Mouse (Mus musculus) kidney, postnatal 25 days (tissue): ENCODE data around the gene Zdhhc19.

Experiments
- DNase-seq, 2 experiments: peaks; one replicate each; pipeline ENCODE4 v3.0.0; 2021; ENCODE audit warnings: mixed read lengths in 2 of 2

Gene Zdhhc19

DNA sequence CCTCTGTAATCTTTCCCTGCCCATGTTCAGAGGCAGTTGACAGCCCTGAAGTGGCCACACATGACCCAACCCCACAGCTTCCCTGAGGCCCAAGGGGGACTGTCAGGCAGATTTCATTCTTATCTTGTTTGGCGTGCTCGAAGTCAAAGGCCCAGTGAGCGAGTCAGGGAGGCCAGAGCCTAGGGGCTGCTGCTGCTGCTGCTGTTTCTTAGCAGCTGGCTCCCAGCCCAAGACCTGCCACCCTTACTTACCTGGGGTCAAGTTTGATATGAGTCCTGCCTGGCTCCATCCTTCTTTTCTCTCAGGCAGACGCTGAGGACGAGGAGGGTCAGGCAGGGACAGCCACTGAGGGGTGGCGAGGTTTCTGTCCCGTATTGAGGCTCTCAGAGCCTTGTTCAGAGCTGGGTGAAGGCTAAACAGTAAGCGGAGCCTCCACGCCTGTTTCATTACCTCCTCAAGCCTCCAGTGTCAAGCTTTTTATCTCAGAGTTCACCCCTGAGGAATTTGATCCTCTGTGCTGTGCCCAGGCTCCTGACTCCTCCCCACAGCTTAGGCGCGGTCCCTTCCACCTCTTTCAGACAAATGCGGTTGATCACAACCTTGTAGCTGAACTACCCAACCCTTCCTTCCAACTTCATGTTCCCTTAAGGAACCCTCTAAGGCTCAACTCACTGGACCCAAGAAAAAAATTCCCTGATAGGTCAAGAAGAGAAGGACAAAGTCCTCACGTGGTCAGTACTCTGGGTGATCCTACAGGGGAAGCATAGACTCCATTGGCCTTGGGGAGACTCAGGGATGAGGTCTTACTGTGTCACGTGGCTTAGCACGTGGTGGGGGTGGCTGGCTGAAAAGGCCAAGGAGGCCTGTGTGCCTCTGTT is 8.6 kb upstream of the Zdhhc19 start, which contains the start of gene Slc51a:
TSS of gene Slc51a (minus strand) at position 646 of the 878 bp plus-strand sequence.
- DNase-seq = peak; percentile 85 to 91

DNA sequence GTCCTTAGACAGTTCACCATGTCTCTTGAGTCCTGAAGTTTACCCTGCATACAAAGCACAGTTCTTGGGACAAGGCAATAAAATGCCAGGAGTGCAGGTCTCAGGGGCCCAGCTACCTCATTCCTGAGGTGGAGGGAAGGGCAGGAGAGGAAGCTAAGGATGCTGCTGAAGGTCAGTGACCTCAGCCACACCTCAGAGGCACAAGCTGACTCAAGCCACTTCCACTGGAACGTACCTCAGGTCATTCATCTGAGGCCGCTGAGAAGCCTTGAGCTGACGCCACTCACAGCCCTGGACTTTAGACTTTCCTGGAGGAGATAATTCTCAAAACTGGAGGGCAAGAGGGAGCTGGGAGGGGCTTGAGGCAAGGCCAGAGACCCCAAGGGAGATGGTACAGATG is 7.1 kb upstream of the Zdhhc19 start:
- DNase-seq = peak; percentile 33 to 81

DNA sequence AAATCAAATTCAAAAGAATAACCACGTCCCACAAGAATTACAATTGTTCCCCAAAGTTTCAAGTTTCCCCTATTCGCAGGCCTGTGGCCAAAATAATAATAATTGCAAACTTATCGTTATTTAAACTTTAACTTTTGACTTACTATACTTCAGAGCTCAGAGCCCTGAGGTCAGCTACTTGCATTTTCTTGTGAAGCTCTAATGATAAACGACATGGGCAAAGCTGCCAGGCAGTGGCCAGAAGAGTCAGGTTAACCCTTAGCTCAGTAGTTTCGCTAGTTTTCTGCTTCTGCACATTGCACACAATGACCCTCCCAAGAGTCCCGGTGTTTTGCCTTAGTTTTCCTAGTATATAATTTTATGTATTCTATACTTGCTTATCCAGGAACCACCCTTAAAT is 1.7 kb upstream of the Zdhhc19 start:
- DNase-seq = peak in 1 of 2 experiments; percentile 21

DNA sequence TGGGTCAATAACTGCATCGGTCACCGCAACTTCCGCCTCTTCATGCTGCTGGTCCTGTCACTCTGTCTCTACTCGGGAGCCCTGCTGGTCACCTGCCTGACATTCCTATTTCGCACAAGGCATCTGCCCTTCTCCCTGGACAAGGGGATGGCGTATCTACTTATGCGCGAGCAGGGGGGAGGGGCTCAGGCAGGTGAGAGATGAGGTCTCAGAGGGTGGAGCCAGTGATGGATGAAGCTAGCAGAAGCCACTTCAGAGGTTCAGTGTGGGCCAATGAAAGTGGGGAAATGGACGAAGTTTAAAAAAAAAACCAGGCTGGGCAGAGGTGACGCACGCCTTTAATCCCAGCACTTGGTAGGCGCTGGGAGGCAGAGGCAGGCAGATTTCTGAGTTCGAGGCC is 2.9 kb downstream of the Zdhhc19 start:
- no peak for DNase-seq

DNA sequence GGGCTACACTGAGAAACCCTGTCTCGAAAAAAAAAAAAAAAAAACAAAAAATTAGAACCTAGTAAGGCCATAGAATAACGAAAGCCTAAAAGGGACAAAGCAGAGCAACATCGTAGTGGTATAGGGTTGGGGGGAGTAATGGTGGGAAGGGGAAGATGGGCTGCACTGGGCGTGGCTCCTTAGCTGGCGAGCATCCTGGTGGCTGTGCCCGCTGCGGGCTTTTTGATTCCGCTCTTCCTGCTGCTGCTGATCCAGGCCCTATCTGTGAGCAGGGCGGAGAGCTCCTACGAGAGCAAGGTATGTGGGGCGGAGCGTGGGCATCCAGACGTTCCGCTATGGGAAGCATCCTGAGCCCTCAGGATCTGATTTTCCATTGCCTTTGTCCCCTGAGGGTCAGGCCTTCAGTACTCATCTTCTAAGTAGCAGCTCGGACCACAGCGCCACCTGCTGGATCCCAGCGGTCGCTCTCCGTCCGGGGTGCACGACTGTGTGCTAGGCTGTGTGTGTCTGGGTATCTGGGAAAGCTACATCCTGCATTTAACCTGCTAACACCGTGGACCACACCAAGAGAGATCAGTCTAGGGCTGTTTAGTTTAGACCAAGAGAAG is 3.5 kb downstream of the Zdhhc19 start:
- DNase-seq = peak; percentile 88 to 89

DNA sequence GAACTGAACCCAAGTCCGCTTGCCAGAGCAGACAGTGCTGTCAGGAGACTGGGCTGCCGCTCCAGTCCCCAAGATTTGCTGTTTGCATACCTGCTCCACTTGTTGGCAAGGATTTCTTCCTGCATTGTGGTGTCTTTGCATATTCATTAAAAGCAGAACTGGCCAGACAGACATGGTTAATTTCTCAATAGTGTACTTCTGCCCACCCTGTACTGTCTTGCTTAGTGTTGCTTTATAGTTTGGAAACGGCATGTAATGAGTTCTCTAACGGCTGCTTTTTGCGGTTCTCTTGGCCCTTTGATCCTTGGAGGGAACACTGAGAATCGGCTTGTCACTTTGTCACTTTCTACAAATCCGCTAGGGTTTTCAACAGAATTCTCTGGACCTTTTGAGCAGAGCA is 5.4 kb downstream of the Zdhhc19 start:
- no peak for DNase-seq

DNA sequence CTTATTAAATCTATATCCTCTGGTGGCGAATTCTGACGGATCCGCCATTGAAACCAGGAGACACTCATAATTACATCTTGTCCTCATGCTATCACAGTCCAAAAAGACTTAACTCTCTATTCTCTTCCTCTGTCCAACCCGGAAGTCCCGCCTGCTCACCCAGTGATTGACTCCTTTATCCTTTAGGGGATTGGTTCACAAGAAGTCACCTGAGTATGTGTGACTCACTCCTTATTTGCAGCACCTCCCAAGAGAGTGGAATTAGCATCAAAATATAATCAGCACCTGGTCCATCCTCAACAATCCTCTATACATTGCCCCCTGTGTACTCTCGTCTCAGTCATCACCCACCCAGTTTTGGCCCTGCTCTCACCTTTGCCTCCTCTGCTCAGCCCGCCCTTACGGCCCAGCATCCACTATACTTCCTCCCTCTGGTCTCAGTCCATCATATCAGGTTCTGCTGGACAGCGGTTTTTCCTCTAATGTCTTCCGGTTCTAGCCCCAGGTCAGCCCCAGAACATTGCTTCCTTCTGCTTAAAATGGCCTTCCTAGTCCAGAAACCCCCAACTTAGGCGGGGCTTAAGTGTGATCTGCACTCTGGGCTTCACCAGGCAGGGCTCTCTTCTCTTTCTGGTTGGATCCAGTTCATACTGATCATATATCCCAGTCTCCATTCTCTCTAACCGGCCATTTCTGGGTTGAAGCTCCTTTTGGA is 6.7 kb downstream of the Zdhhc19 start:
- DNase-seq = no peak

DNA sequence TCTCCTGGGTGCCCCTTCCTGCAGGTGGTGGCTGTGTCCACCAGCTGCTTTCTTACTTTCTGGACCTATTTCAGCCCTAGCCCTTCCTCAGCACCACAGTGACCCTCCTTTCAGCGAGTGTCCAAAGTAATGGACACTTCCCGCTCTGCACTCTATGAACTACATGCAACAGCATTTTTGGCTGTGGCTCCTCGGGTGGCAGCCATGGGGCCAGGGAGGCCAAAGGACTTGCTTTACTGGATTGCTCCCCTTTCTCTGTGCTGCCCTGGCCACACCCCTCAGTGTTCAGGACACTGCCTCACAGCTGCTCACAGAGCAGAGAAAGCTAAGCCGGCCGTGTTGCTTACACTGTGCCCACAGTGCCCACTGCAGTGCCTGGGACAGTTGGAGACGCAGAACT is 7.6 kb downstream of the Zdhhc19 start:
- DNase-seq = no peak

DNA sequence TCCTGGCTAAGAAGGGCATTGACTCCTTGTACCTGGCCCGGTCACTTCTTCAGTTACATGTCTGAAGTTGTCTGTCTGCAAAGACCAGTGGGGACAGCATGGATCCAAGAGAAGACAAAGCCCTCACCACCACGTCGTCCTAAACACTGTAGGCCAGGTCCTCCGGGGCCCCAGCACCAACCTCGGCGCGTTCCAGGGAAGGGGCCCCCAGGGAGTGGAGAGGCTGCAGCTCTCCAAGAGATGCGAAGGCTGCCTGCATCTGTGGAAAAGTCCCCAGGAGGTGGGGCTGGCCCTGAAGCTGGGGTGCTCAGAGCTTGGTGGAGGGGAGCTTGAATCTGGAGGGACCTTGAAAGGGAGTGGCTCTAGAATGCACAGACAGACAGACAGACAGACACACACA is 10.2 kb downstream of the Zdhhc19 start:
- no peak for DNase-seq

DNA sequence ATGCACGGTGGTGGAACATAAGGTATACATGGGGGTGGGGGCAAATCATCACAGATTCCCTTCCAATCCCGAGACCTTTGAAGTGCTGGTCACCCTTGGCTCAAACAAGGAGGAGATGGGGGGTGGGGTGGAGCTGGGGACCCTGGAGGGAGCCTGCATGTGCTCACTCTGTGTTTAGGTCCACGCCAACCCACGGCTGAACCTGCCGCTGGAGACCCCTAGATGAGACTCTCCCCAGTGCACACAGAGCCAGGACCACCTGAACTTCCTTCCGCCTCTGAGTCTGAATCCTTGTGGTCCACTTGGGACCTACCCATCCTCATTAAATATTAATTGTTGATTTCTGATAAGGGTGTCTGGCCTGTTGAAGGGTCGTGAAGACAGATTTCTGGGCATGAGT is 10.8 kb downstream of the Zdhhc19 start:
- DNase-seq = no peak

DNA sequence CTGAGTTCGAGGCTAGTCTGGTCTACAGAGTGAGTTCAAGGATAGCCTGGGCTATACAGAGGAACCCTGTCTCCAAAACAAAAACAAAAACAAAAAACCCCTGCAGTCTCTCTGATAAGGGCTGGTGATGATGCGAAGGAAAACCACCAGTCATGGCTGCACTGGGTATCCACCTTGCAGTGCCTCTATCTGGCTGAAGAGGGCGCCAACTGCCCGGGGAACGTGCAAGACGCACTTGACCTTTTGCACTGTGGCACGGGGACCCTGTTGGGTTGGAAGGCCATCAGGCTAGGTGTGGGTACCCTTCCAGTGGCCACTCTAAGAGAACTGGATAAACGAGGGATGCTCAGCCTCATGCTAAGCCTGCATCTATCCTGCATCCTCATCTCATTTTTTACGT is 11.3 kb downstream of the Zdhhc19 start:
- peak in 1 of 2 experiments; percentile 54 for DNase-seq

DNA sequence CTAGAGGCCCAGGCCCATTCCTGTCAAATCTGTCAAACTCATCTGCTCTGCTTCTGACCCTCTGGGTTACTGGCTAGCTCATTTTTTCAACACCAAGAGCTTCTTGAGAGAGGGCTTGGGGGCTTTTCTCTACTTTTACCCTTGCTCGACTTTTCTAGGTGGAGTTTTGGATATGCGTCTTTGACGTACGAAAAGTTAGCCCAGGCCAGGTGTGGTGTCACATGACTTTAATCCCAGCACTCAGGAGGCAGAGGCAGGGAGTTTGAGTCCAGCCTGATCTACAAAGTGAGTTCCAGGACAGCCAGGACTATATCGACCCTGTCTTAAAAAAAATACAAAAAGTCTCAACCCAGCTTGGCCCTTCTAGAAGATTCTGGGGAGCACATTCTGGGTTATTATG is 12.0 kb downstream of the Zdhhc19 start:
- DNase-seq = no peak

DNA sequence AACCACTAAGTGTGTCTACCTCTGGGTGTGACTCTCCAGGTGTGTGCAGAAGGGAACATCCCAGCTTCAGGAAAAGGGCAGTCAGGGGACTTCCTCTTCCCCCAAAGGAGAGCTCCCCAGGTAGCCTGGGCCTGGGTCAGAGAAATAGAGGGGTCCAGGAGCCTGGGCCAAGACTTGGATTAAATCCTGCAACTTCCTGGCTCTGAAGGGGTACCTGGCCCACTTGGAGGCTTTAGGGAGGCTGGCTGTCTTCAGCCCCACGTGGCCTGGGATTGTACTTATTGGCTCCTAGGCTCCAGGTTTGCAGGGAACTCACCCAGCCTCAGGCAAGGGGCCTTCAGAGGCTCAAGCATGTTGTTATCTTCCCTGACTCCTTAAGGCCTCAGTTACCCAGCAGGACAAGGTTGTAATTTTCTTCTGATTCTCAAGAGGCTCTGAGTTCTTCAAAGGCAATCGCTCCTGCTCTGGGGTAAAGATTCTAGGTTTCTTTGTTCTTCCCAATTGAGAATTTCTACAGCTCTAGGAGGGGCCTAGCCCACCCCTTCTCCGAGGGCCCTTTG is 12.5 kb downstream of the Zdhhc19 start:
- DNase-seq = no peak

DNA sequence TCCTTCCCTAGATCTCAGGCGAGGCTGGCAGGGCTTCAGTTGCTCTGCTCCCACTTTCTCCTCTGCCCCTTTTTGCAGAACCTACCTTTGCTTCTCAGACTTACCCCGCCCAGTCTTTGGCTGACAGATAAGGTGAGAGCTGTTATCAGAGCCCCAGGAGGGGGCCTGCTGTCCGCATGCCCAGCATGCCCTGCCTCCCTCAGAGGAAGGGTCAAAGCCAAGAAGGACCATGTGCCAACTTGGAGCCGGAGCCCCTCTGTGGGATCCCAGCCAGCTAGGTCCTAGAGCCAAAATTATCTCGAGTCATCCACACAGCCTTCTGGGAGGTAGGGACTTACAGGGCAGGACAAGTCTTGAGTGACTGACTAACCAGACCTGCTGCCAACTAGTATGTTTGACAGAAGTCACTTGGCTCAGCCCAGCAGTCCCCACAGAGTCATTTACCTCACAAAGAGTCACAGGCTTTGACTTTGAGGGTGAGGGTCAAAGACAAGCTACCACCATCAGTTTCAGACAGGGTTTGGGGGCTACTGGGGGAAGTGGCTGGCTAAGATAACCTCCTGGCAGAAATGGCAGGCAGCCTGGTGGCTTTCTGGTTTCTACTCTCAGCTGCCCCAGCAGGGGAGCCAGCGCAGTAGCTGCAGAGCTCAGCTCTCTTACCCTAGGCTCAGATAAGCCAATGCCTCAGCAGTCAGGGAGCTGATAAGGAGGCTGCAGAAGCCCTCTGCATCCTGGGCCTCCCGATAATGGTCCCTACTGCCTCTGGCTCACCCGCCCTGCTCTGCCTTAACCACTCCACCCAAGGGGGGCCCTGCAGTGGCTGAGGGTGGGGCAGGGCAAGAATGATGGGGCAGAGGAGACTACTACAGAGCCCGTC is 13.2 kb downstream of the Zdhhc19 start:
- DNase-seq = no peak

DNA sequence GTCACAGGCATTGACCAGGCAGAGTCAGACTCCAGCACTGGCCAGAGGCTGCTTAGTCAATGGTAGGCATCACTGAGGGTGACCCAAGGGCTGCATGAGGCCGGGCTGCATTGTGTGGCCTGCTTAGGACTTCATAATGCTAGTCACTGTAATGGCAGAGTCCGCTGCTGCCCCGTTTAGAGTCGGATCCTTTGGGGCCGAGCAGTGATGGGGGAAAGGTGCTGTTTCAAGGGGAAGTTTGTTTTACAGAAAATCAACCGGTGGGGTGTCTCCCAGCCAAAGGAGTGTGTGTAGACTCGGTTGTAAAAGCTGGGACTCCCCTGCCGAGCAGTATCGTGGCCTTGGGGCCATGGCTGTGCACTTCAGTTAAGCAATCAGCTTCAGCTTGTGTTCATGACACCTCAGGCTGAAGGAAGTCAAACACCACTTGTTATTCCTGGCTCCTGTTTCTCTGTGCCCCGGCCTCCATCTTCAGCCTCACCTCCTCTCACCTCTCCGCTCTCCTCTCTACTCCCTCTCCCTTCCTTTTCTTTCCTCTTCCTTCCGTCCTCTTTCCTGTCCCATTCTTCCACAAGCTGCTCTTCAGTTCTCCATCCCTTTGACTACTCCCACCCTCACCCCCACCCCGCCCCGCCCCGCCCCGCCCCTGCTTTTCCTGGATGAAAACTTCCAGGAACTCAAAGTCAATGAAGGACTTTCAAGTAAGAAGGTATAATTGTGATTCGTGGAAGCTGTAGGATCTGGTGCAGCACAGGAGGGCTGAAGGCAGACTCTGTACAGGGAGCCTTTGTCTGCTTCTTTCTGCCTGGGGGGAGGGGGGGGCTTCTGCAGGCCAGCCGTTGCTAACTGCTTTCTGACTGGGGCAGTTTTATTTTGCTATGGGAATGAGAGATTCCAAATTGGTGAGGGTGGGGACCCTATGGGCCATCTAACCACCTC is 14.6 kb downstream of the Zdhhc19 start:
- no peak for DNase-seq

DNA sequence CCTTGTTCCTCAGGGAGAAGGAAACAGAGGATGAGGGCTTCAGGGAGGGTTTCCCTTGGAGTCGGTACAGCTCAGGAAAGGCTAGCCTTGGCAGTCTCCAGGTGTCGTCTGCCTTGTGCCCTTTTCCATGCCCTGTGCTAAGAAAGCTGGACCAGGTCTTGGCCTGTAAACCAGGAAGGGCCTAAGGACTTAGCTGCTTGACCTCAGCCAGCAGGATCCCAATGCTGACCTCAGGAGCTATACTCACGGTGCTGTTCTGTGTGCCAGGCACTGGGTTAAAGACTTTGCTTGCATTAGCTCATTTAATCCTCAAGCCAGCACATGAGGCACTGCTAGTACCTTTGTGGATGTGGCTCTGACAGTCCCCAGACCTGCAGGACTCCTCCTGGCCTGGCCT is 15.3 kb downstream of the Zdhhc19 start:
- no peak for DNase-seq

DNA sequence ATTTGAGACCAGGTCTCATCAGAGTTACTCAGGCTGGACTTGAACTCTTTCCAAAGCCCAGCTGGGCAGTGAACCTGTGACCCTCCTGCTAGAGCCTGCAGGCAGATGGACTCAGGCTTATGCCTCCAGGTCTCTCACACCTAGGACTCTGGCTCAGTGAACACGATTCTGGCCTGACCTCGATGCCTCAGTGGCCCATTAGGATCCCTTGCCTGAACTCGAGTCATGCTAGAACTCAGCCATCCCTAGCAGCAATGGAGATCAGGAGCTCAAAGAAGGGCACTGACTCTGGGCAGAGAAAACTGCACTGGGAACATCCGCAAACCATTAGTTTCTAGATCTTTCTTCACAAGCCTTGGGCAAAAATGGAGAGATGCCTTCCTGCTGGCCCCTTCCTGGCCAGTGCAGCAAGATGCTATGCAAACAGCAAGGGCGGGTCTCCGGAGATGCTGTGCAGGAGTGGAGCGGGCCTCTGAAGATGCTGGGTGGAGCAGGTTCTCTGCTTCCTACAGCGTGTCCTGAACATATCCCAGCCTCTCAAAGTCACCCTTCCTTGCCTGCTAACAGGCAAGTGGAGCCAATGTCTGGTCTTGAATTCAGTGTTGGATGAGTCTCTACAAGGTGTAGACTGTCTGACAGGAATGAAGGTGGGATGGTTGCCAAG is 15.9 kb downstream of the Zdhhc19 start:
- DNase-seq = no peak

DNA sequence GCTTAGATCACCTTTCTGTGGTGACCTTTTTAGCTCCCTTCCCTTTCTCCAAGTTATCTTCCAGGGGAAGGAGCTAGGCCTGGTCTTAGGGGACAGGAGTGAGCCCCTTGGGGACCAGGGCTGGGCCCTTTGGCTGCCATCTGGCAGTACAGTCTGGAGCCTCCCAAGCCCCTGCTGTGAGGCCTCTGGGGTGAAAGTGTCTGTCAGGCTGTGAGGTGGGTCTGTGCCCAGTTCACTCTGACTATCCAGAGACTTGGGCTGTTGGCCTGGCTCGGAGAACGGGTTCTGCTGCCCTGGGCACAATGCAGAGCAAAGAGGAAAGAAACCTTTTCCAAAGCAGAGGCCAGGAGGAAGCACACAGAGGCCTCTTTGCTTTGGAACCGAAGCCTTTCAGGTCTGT is 16.9 kb downstream of the Zdhhc19 start:
- no peak for DNase-seq

DNA sequence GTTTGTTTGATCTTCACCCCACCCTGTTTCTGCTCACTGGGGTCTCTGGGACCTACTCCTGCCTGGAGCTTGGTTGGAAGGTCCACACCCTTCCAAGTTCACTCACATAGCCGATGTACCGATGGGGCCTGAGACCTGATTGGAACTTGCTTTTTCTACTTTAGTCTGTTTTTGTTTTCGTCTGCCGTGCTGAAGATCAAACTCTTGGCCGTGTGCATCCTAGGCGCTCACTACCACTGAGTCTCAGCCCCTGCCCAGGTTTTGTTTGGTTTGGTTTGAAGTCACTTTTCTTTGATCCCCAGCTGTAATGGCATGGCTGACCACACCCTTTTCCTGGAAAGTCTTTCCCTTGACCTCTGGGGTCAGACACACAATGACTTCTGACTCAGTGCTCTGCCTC is 17.3 kb downstream of the Zdhhc19 start:
- no peak for DNase-seq

DNA sequence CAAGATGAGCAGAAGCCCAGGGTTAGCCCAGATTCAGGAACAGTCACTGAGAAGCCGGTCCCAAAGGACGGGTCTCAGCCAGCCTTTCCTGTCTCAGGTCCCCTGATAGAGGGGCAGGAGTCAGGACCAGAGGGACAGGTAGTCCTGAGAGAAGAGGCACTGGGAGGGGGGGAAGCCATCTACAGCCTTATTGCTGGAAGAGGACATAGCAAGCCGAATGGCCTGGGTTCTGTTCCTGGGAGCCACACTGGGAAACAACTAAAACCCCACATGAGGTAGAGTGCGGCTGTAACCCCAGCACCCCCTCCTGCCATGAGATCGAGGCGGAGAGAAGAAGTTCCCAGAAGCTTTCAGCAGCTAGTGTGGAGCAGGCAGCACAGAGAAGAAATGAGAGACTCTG is 17.9 kb downstream of the Zdhhc19 start:
- no peak for DNase-seq
